Mouse (Mus musculus) spleen, adult 2 months (tissue): Measurements from ENCODE around the gene Krt81. TPM values are rescaled to one million over a fixed set of nuclear protein-coding genes. Genes with fewer than 3 reads are reported as not detected.

Source experiments
- DNase-seq, 2 experiments: peaks; one replicate each; pipeline versions ENCODE4 v3.0.0 to v3.0.0-alpha.2; 2012 to 2021; ENCODE audit warnings: low spot score in 2 of 2, low read depth in 1 of 2
- H3K27ac ChIP-seq: fragments of 200-500 bp; 2 replicates; pipeline ENCODE4 v1.5.1; 2012; ENCODE audit warnings: low read length, inconsistent platforms; ENCODE audit not compliant: insufficient read depth
- H3K27me3 ChIP-seq: fragments of 200-500 bp; 2 replicates; pipeline ENCODE4 v1.6.1; 2012; ENCODE audit warnings: mild to moderate bottlenecking, moderate library complexity, low read length, inconsistent platforms; ENCODE audit not compliant: control insufficient read depth, insufficient read depth
- H3K36me3 ChIP-seq: fragments of 200-500 bp; 2 replicates; pipeline ENCODE4 v1.6.1; 2012; ENCODE audit warnings: mild to moderate bottlenecking, low read length, inconsistent platforms; ENCODE audit not compliant: control insufficient read depth, insufficient read depth
- H3K4me1 ChIP-seq: fragments of 200-500 bp; 2 replicates; pipeline ENCODE4 v1.6.1; 2011; ENCODE audit warnings: inconsistent platforms; ENCODE audit not compliant: control insufficient read depth, insufficient read depth, insufficient read length
- H3K4me3 ChIP-seq: fragments of 200-500 bp; 2 replicates; pipeline ENCODE4 v1.5.1; 2011; ENCODE audit warnings: mild to moderate bottlenecking, inconsistent platforms; ENCODE audit not compliant: insufficient read depth, insufficient read length; ENCODE audit errors: extremely low read depth
- CTCF ChIP-seq: fragments of 200-500 bp; IDR thresholded peaks from 2 replicates; pipeline ENCODE4 v1.5.1; 2011; ENCODE audit warnings: mild to moderate bottlenecking, inconsistent platforms; ENCODE audit not compliant: insufficient read depth, insufficient read length, insufficient replicate concordance; ENCODE audit errors: extremely low read depth
- POLR2A ChIP-seq: fragments of 200-500 bp; IDR thresholded peaks from 2 replicates; pipeline ENCODE4 v1.6.1; 2011; ENCODE audit warnings: low read depth, low read length, inconsistent platforms
- WGBS: fragments of 180-500 bp; shearing (Covaris S2); methylation state at CpG from one replicate; pipeline ENCODE4 v1.1.7; 2018; 5-methylcytosine and 5-hydroxymethylcytosine counted together
- polyA plus RNA-seq: library from polyadenylated mRNA; depleted of rRNA; stranded (reverse); fragments of >200 nt; gene quantifications from 2 replicates; pipeline ENCODE4 v1.2.3, GENCODE M21; 2012

Krt81 gene
- polyA plus RNA-seq, 1 experiment, result not detected

- no peak overlapping the region for H3K27ac ChIP-seq
- H3K36me3 ChIP-seq, result no peaks in the 10 kb centered on the region
- no peak for DNase-seq
- H3K27me3 ChIP-seq, result no peaks in the 10 kb centered on the region
- 9% methylated on average over 31 of the region's 31 CpGs for WGBS
- H3K4me3 ChIP-seq, result no peak overlapping the region; the same call in 1 of the 2 replicates
- H3K4me1 ChIP-seq, result no peaks in the 10 kb centered on the region
- no peak for TF ChIP-seq POLR2A
- no peak for TF ChIP-seq CTCF
These were observed 15.6 kb upstream of the Krt81 start for GRCm38 (mm10) chr15:101479007-101479665.

- WGBS, result 26% methylated on average over 10 of the region's 10 CpGs
- DNase-seq, result no peak
- Histone ChIP-seq H3K27me3 (no peaks in the 10 kb centered on the region), H3K27ac (no peak within 1 kb of the TSS), H3K36me3 (no peaks in the 10 kb centered on the region), H3K4me1 (no peaks in the 10 kb centered on the region), H3K4me3 (no peak within 1 kb of the TSS)
- TF ChIP-seq CTCF (no peak), POLR2A (no peak)
These were observed 9.5 kb upstream of the Krt81 start, which contains the start of gene Krt86 for GRCm38 (mm10) chr15:101472952-101473528. Krt86 (plus strand) TSS chr15:101473478.

- 65% methylated on average over 4 of the region's 4 CpGs for WGBS
- DNase-seq, result no peak
- Histone ChIP-seq H3K4me3 (no peak overlapping the region), H3K27me3 (peaks cover 1% of the 10 kb centered on the region; the same call in 1 of the 2 replicates), H3K27ac (no peak overlapping the region), H3K36me3 (no peaks in the 10 kb centered on the region), H3K4me1 (no peaks in the 10 kb centered on the region)
- TF ChIP-seq CTCF (no peak), POLR2A (no peak)
These were observed 5.5 kb upstream of the Krt81 start for GRCm38 (mm10) chr15:101469093-101469492.

- H3K27me3 ChIP-seq, result no peaks in the 10 kb centered on the region
- TF ChIP-seq POLR2A (no peak), CTCF (no peak)
- H3K27ac ChIP-seq, result no peak overlapping the region
- no peaks in the 10 kb centered on the region for H3K36me3 ChIP-seq
- H3K4me3 ChIP-seq, result no peak overlapping the region
- H3K4me1 ChIP-seq, result no peaks in the 10 kb centered on the region
- WGBS, result 82% methylated on average over 14 of the region's 14 CpGs
- no peak for DNase-seq
These were observed 4.3 kb downstream of the Krt81 start for GRCm38 (mm10) chr15:101459283-101459682.

GRCm38 (mm10) chr15:101458361-101458930 is 5.1 kb downstream of the Krt81 start:
- DNase-seq, result no peak
- H3K27me3 ChIP-seq, result no peaks in the 10 kb centered on the region
- H3K4me1 ChIP-seq, result no peaks in the 10 kb centered on the region
- no peak for TF ChIP-seq POLR2A
- TF ChIP-seq CTCF, result no peak
- H3K36me3 ChIP-seq, result no peaks in the 10 kb centered on the region
- WGBS, result 81% methylated on average over 16 of the region's 16 CpGs
- no peak overlapping the region for H3K4me3 ChIP-seq
- no peak overlapping the region for H3K27ac ChIP-seq

- no peak for DNase-seq
- Histone ChIP-seq H3K4me1 (no peaks in the 10 kb centered on the region), H3K27me3 (no peaks in the 10 kb centered on the region), H3K36me3 (no peaks in the 10 kb centered on the region), H3K4me3 (no peak overlapping the region), H3K27ac (no peak overlapping the region)
- 91% methylated on average over 6 of the region's 6 CpGs for WGBS
- no peak for TF ChIP-seq POLR2A
- no peak for TF ChIP-seq CTCF
These were observed 7.7 kb downstream of the Krt81 start for GRCm38 (mm10) chr15:101455891-101456290.

- no peak for DNase-seq
- no peak for TF ChIP-seq POLR2A
- TF ChIP-seq CTCF, result no peak
- Histone ChIP-seq H3K4me1 (no peaks in the 10 kb centered on the region), H3K36me3 (no peaks in the 10 kb centered on the region), H3K27me3 (no peaks in the 10 kb centered on the region), H3K27ac (no peak overlapping the region), H3K4me3 (no peak overlapping the region)
- WGBS, result 86% methylated on average over 2 of the region's 2 CpGs
These were observed 8.3 kb downstream of the Krt81 start for GRCm38 (mm10) chr15:101455292-101455691.
